Comparison of ENCODE assay signal across 16 mouse cellular contexts in genomic region chr8:115000736-115001135, GRCm38 (mm10).
"Had no signal": no experiment of that assay in that cellular context is flagged by ENCODE, and none has a peak within 500 bp of the region (broad histone marks: within the 10 kb centered on the region; RNA-seq: fewer than 3 reads in every experiment).

No protein-coding gene starts in this region.

- H3K4me2 ChIP-seq: lung, embryonic 14.5 days; midbrain, embryonic 11.5 days; midbrain, embryonic 13.5 days; midbrain, embryonic 15.5 days; neural tube, embryonic 12.5 days; stomach, embryonic 15.5 days had no signal

- H3K4me1 ChIP-seq: megakaryocyte, embryonic 14.5 days; midbrain, embryonic 13.5 days; midbrain, embryonic 15.5 days; neural tube, embryonic 12.5 days; stomach, embryonic 15.5 days had no signal

- H3K27me3 ChIP-seq: megakaryocyte, embryonic 14.5 days; midbrain, embryonic 15.5 days; neural tube, embryonic 12.5 days; stomach, embryonic 15.5 days had no signal

- ATAC-seq: midbrain, embryonic 13.5 days; midbrain, embryonic 15.5 days had no signal

- DNase-seq: lung, adult 18-20 months; lung, embryonic 14.5 days; lung, postnatal 14 days; lung, postnatal 36 days; right cerebral cortex, postnatal 14 days; thymus, adult 2 months; thymus, postnatal 25 days; thymus, postnatal 4 days had no signal

- H3K27ac ChIP-seq: macrophage; midbrain, embryonic 13.5 days; midbrain, embryonic 15.5 days; neural tube, embryonic 12.5 days; stomach, embryonic 15.5 days; stomach, postnatal 0 days had no signal

- H3K9me3 ChIP-seq: midbrain, embryonic 15.5 days; stomach, embryonic 15.5 days had no signal

- H3K9ac ChIP-seq: lung, embryonic 14.5 days; midbrain, embryonic 13.5 days; midbrain, embryonic 15.5 days; neural tube, embryonic 12.5 days; stomach, embryonic 15.5 days had no signal

- H3K4me3 ChIP-seq: megakaryocyte, embryonic 14.5 days; midbrain, embryonic 13.5 days; midbrain, embryonic 15.5 days; neural tube, embryonic 12.5 days; stomach, embryonic 15.5 days had no signal

- H3K36me3 ChIP-seq: midbrain, embryonic 13.5 days; midbrain, embryonic 15.5 days; neural tube, embryonic 12.5 days; stomach, embryonic 15.5 days had no signal
